Mouse (Mus musculus): ENCODE data around the gene Zfp710. TPM values are rescaled to one million over a fixed set of nuclear protein-coding genes. Genes with fewer than 3 reads are reported as not detected.
"Not testable (repeated sequence)": the region's sequence is repeated elsewhere in the genome, so short reads cannot be mapped to it uniquely, and the experiment has no call there.

Zfp710 gene
- total and polyA plus RNA-seq, 3 experiments: 14.8 to 19.1 TPM; not detected in 1

- Histone ChIP-seq H3K79me2 (ENCODE audit: control insufficient read depth, insufficient read depth, low read length, poor library complexity) (peaks cover 2% of the 10 kb centered on the region; the same call in 1 of the 2 replicates), H3K9me3 (replicated peaks; ENCODE audit: insufficient read depth, low read length) (no peaks in the 10 kb centered on the region), H3K27me3 (ENCODE audit: control insufficient read depth in 1 of 2, insufficient read depth in 2 of 2, low read length in 2 of 2) (no peaks in the 10 kb centered on the region), H3K36me3 (ENCODE audit: control insufficient read depth in 1 of 2, insufficient read depth in 2 of 2, low read length in 2 of 2) (peaks cover 0 to 17% of the 10 kb centered on the region in 2 experiments; a peak in 3 of 4 replicates), H3K27ac (ENCODE audit: control insufficient read depth, low read depth, low read length) (no peak overlapping the region), H3K4me3 (ENCODE audit: control insufficient read depth in 1 of 2, insufficient read depth in 1 of 2, low read depth in 2 of 2, low read length in 2 of 2) (no peak overlapping the region), H3K4me1 (ENCODE audit: control insufficient read depth in 1 of 2, insufficient read depth in 2 of 2, low read length in 2 of 2) (peaks cover 11 to 23% of the 10 kb centered on the region in 2 experiments), H3K9ac (ENCODE audit: control insufficient read depth, low read depth, low read length, poor library complexity, severe bottlenecking) (no peak overlapping the region)
- TF ChIP-seq TBP (IDR thresholded peaks at IDR 0.05; ENCODE audit: low read depth, low read length) (no peak), POLR2A (IDR thresholded peaks at IDR 0.05; ENCODE audit: control insufficient read depth in 1 of 2, insufficient read depth in 1 of 2, low read depth in 1 of 2, low read length in 2 of 2, poor library complexity in 1 of 2) (no peak)
- DNase-seq (ENCODE audit: low read depth, low spot score): no peak
Observed at GRCm38 (mm10) chr7:80039699-80040098, 15.1 kb downstream of the Zfp710 start.

- H3K27ac ChIP-seq (ENCODE audit: control insufficient read depth, low read depth, low read length): peak overlapping the region; percentile 15
- H3K4me1 ChIP-seq (ENCODE audit: control insufficient read depth in 1 of 2, insufficient read depth in 2 of 2, low read length in 2 of 2): no peaks in the 10 kb centered on the region; a peak in 1 of 4 replicates
- no peak overlapping the region for H3K9ac ChIP-seq (ENCODE audit: control insufficient read depth, low read depth, low read length, poor library complexity, severe bottlenecking)
Observed at GRCm38 (mm10) chr7:80044170-80044569, 19.6 kb downstream of the Zfp710 start.

GRCm38 (mm10) chr7:80047041-80047440 lies 22.4 kb downstream of the Zfp710 start:
- Histone ChIP-seq H3K9ac (ENCODE audit: control insufficient read depth, low read depth, low read length, poor library complexity, severe bottlenecking) (no peak overlapping the region), H3K27ac (ENCODE audit: control insufficient read depth, low read depth, low read length) (no peak overlapping the region), H3K4me3 (ENCODE audit: control insufficient read depth in 1 of 2, insufficient read depth in 1 of 2, low read depth in 2 of 2, low read length in 2 of 2) (no peak overlapping the region), H3K79me2 (ENCODE audit: control insufficient read depth, insufficient read depth, low read length, poor library complexity) (peaks cover 2% of the 10 kb centered on the region; the same call in 1 of the 2 replicates), H3K9me3 (replicated peaks; ENCODE audit: insufficient read depth, low read length) (no peaks in the 10 kb centered on the region), H3K27me3 (ENCODE audit: control insufficient read depth in 1 of 2, insufficient read depth in 2 of 2, low read length in 2 of 2) (no peaks in the 10 kb centered on the region), H3K4me1 (ENCODE audit: control insufficient read depth in 1 of 2, insufficient read depth in 2 of 2, low read length in 2 of 2) (no peaks in the 10 kb centered on the region; a peak in 1 of 4 replicates), H3K36me3 (ENCODE audit: control insufficient read depth in 1 of 2, insufficient read depth in 2 of 2, low read length in 2 of 2) (no peaks in the 10 kb centered on the region; a peak in 1 of 4 replicates)
- DNase-seq (ENCODE audit: low read depth, low spot score): no peak
- no peak for TF ChIP-seq RAD21 (IDR thresholded peaks at IDR 0.05; ENCODE audit: low read depth, low read length)
- no peak for TF ChIP-seq GABPA (IDR thresholded peaks at IDR 0.05; ENCODE audit: low read depth, low read length)
- TF ChIP-seq MAZ (IDR thresholded peaks at IDR 0.05; ENCODE audit: low read depth, low read length): no peak

More at GRCm38 (mm10) chr7:80044170-80044569, 19.6 kb downstream of the Zfp710 start:
- H3K79me2 ChIP-seq (ENCODE audit: control insufficient read depth, insufficient read depth, low read length, poor library complexity): peaks cover 2% of the 10 kb centered on the region; the same call in 1 of the 2 replicates
- no peaks in the 10 kb centered on the region; a peak in 1 of 4 replicates for H3K36me3 ChIP-seq (ENCODE audit: control insufficient read depth in 1 of 2, insufficient read depth in 2 of 2, low read length in 2 of 2)
- H3K4me3 ChIP-seq (ENCODE audit: control insufficient read depth in 1 of 2, insufficient read depth in 1 of 2, low read depth in 2 of 2, low read length in 2 of 2): no peak overlapping the region
- DNase-seq (ENCODE audit: low read depth, low spot score): no peak
- TF ChIP-seq MEF2A (IDR thresholded peaks at IDR 0.05; ENCODE audit: extremely low read depth, insufficient replicate concordance, low read depth, low read length, poor library complexity, severe bottlenecking): no peak
- TF ChIP-seq TAL1 (IDR thresholded peaks at IDR 0.05; ENCODE audit: low read length): 0 out of 2 replicates have a peak, but pooled peaks have one; percentile 4
- no peaks in the 10 kb centered on the region for H3K9me3 ChIP-seq (replicated peaks; ENCODE audit: insufficient read depth, low read length)
- no peaks in the 10 kb centered on the region for H3K27me3 ChIP-seq (ENCODE audit: control insufficient read depth in 1 of 2, insufficient read depth in 2 of 2, low read length in 2 of 2)

- no peaks in the 10 kb centered on the region for H3K9me3 ChIP-seq (replicated peaks; ENCODE audit: insufficient read depth, low read length)
- no peak overlapping the region for H3K4me3 ChIP-seq (ENCODE audit: control insufficient read depth in 1 of 2, insufficient read depth in 1 of 2, low read depth in 2 of 2, low read length in 2 of 2)
- TF ChIP-seq MAZ (IDR thresholded peaks at IDR 0.05; ENCODE audit: low read depth, low read length) (no peak), JUND (IDR thresholded peaks at IDR 0.05; ENCODE audit: low read depth, low read length) (no peak)
- no peak overlapping the region for H3K27ac ChIP-seq (ENCODE audit: control insufficient read depth, low read depth, low read length)
- no peaks in the 10 kb centered on the region; a peak in 1 of 4 replicates for H3K4me1 ChIP-seq (ENCODE audit: control insufficient read depth in 1 of 2, insufficient read depth in 2 of 2, low read length in 2 of 2)
- peaks cover 2% of the 10 kb centered on the region; the same call in 1 of the 2 replicates for H3K79me2 ChIP-seq (ENCODE audit: control insufficient read depth, insufficient read depth, low read length, poor library complexity)
- H3K27me3 ChIP-seq (ENCODE audit: control insufficient read depth in 1 of 2, insufficient read depth in 2 of 2, low read length in 2 of 2): no peaks in the 10 kb centered on the region
- H3K36me3 ChIP-seq (ENCODE audit: control insufficient read depth in 1 of 2, insufficient read depth in 2 of 2, low read length in 2 of 2): no peaks in the 10 kb centered on the region
- no peak for DNase-seq (ENCODE audit: low read depth, low spot score)
- H3K9ac ChIP-seq (ENCODE audit: control insufficient read depth, low read depth, low read length, poor library complexity, severe bottlenecking): no peak overlapping the region
Observed at GRCm38 (mm10) chr7:80049746-80050145, 25.1 kb downstream of the Zfp710 start.

- not testable (repeated sequence) for H3K79me2 ChIP-seq (ENCODE audit: control insufficient read depth, insufficient read depth, low read length, poor library complexity); H3K4me3 ChIP-seq (ENCODE audit: control insufficient read depth in 1 of 2, insufficient read depth in 1 of 2, low read depth in 2 of 2, low read length in 2 of 2); H3K9ac ChIP-seq (ENCODE audit: control insufficient read depth, low read depth, low read length, poor library complexity, severe bottlenecking); DNase-seq (ENCODE audit: low read depth, low spot score); H3K4me1 ChIP-seq (ENCODE audit: control insufficient read depth in 1 of 2, insufficient read depth in 2 of 2, low read length in 2 of 2); H3K27ac ChIP-seq (ENCODE audit: control insufficient read depth, low read depth, low read length); H3K36me3 ChIP-seq (ENCODE audit: control insufficient read depth in 1 of 2, insufficient read depth in 2 of 2, low read length in 2 of 2); H3K27me3 ChIP-seq (ENCODE audit: control insufficient read depth in 1 of 2, insufficient read depth in 2 of 2, low read length in 2 of 2); H3K9me3 ChIP-seq (replicated peaks; ENCODE audit: insufficient read depth, low read length)
Observed at GRCm38 (mm10) chr7:80050382-80050781, 25.8 kb downstream of the Zfp710 start.

Data from MEL (cell line).